Mouse (Mus musculus): ENCODE results near the gene 1700080O16Rik. TPM values are rescaled to one million over a fixed set of nuclear protein-coding genes. Genes with fewer than 3 reads are reported as not detected.

1700080O16Rik gene
- polyA plus RNA-seq (2015; fragmentation: Nextera tagmentation; extraction: Ambion mirVana): not detected in 2 replicates

- Histone ChIP-seq H3K9ac (replicated peaks; ENCODE audit: low read length) (no peak within 1 kb of the TSS), H3K4me3 (ENCODE audit: low read length) (no peak within 1 kb of the TSS), H3K36me3 (ENCODE audit: insufficient read depth, low read length) (no peaks in the 10 kb centered on the region), H3K4me1 (ENCODE audit: insufficient read depth, low read length) (no peaks in the 10 kb centered on the region), H3K27ac (ENCODE audit: low read length) (no peak within 1 kb of the TSS), H3K27me3 (ENCODE audit: insufficient read depth, low read length) (no peaks in the 10 kb centered on the region; the same call in 1 of the 2 replicates), H3K9me3 (ENCODE audit: low read length) (no peaks in the 10 kb centered on the region), H3K4me2 (replicated peaks; ENCODE audit: low read depth, low read length) (no peak within 1 kb of the TSS)
- no peak for ATAC-seq (ENCODE audit: low FRiP score, low TSS enrichment)
- WGBS: 96% methylated on average over 12 of the region's 12 CpGs
Observed at GRCm38 (mm10) chrX:51972672-51973071, at the start of gene 1700080O16Rik. 1700080O16Rik (minus strand) TSS chrX:51972772.

DNA sequence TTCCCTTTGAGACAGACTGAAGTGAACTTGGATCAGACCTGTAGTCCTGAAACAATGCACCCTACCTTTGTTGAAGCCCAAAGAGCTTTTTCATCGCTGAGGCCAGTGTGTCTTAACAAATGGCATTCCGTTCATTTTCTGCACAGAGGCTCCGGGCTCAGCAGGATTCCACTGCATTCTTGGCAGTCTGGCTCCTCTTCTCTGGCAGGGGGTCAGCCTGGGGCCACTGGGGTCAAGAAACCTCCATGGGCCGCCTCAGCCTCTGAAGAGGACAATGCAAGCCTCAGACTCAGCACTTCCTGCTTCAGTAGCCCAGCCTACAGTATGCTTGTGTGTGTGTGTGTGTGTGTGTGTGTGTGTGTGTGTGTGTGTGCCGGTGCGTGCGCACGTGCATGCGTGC, 45.1 kb upstream of the 1700080O16Rik start:
- Histone ChIP-seq H3K4me1 (ENCODE audit: insufficient read depth, low read length) (no peaks in the 10 kb centered on the region), H3K27me3 (ENCODE audit: insufficient read depth, low read length) (no peaks in the 10 kb centered on the region), H3K4me2 (replicated peaks; ENCODE audit: low read depth, low read length) (no peak overlapping the region), H3K9ac (replicated peaks; ENCODE audit: low read length) (no peak overlapping the region), H3K36me3 (ENCODE audit: insufficient read depth, low read length) (no peaks in the 10 kb centered on the region), H3K9me3 (ENCODE audit: low read length) (no peaks in the 10 kb centered on the region), H3K4me3 (ENCODE audit: low read length) (no peak overlapping the region), H3K27ac (ENCODE audit: low read length) (no peak overlapping the region)
- ATAC-seq (ENCODE audit: low FRiP score, low TSS enrichment): no peak
- WGBS: 70% methylated on average over 9 of the region's 9 CpGs

DNA sequence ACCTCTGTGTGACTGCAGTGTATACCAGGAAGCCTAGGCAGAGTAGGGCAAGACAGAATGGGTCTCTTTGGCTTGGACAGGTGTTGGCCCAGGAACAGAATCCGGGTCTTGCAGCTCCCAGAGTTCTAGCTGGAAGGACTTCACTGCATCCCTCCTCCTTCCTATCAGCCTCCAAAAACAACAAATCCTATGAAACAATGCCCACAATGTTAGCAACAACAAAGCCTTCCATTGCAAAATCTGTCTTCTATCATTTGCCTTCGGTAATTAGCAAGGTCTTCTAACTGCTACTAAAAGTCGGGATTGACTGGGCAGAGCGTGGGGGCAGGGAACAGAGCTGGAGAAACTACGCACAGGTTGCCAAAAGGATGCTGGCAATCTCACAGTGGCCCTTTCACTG, 27.5 kb upstream of the 1700080O16Rik start:
- 0 out of 2 replicates have a peak, but pooled peaks cover 3% of the 10 kb centered on the region for H3K4me1 ChIP-seq (ENCODE audit: insufficient read depth, low read length)
- H3K27me3 ChIP-seq (ENCODE audit: insufficient read depth, low read length): no peaks in the 10 kb centered on the region; the same call in 1 of the 2 replicates
- H3K4me3 ChIP-seq (ENCODE audit: low read length): no peak overlapping the region
- no peaks in the 10 kb centered on the region for H3K9me3 ChIP-seq (ENCODE audit: low read length)
- WGBS: 66% methylated on average over 5 of the region's 5 CpGs
- H3K36me3 ChIP-seq (ENCODE audit: insufficient read depth, low read length): no peaks in the 10 kb centered on the region
- no peak overlapping the region for H3K9ac ChIP-seq (replicated peaks; ENCODE audit: low read length)
- H3K27ac ChIP-seq (ENCODE audit: low read length): no peak overlapping the region
- ATAC-seq (ENCODE audit: low FRiP score, low TSS enrichment): no peak
- H3K4me2 ChIP-seq (replicated peaks; ENCODE audit: low read depth, low read length): no peak overlapping the region

GRCm38 (mm10) chrX:51999426-51999825, 26.9 kb upstream of the 1700080O16Rik start:
- no peak overlapping the region for H3K4me2 ChIP-seq (replicated peaks; ENCODE audit: low read depth, low read length)
- no peak overlapping the region for H3K4me3 ChIP-seq (ENCODE audit: low read length)
- 54% methylated on average over 4 of the region's 4 CpGs for WGBS
- no peak for ATAC-seq (ENCODE audit: low FRiP score, low TSS enrichment)
- no peaks in the 10 kb centered on the region for H3K36me3 ChIP-seq (ENCODE audit: insufficient read depth, low read length)
- H3K27me3 ChIP-seq (ENCODE audit: insufficient read depth, low read length): no peaks in the 10 kb centered on the region; the same call in 1 of the 2 replicates
- 0 out of 2 replicates have a peak, but pooled peaks cover 3% of the 10 kb centered on the region for H3K4me1 ChIP-seq (ENCODE audit: insufficient read depth, low read length)
- no peak overlapping the region for H3K27ac ChIP-seq (ENCODE audit: low read length)
- H3K9me3 ChIP-seq (ENCODE audit: low read length): no peaks in the 10 kb centered on the region
- H3K9ac ChIP-seq (replicated peaks; ENCODE audit: low read length): no peak overlapping the region

- H3K27me3 ChIP-seq (ENCODE audit: insufficient read depth, low read length): no peaks in the 10 kb centered on the region; the same call in 1 of the 2 replicates
- H3K4me3 ChIP-seq (ENCODE audit: low read length): no peak overlapping the region
- no peaks in the 10 kb centered on the region for H3K4me1 ChIP-seq (ENCODE audit: insufficient read depth, low read length)
- no peak for ATAC-seq (ENCODE audit: low FRiP score, low TSS enrichment)
- no peak overlapping the region for H3K9ac ChIP-seq (replicated peaks; ENCODE audit: low read length)
- no peak overlapping the region for H3K27ac ChIP-seq (ENCODE audit: low read length)
- WGBS: 77% methylated on average over 4 of the region's 4 CpGs
- no peaks in the 10 kb centered on the region for H3K36me3 ChIP-seq (ENCODE audit: insufficient read depth, low read length)
- H3K4me2 ChIP-seq (replicated peaks; ENCODE audit: low read depth, low read length): no peak overlapping the region
- H3K9me3 ChIP-seq (ENCODE audit: low read length): no peaks in the 10 kb centered on the region
Observed at GRCm38 (mm10) chrX:51976361-51976760, 3.8 kb upstream of the 1700080O16Rik start.

DNA sequence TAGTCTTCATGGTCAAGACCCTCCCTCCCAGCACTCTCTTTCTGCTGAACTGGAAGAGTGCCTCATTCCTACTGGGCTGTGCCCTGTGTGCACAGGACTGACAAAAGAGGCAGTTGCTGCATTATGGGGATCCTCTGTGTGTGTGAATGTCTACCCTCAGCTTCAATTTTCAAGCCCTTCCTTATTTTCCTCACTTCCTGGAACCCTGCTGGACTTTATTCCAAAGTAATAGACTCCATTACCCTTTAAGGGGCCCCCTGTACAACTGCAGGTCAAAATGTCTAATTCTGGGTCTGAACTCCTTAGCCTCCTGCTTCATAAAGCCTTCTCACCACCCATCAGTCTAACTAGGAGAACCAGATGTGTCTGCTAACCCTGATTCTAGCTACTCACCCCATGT, 2.0 kb upstream of the 1700080O16Rik start:
- H3K27me3 ChIP-seq (ENCODE audit: insufficient read depth, low read length): no peaks in the 10 kb centered on the region; the same call in 1 of the 2 replicates
- no peak for ATAC-seq (ENCODE audit: low FRiP score, low TSS enrichment)
- H3K9ac ChIP-seq (replicated peaks; ENCODE audit: low read length): no peak overlapping the region
- no peaks in the 10 kb centered on the region for H3K4me1 ChIP-seq (ENCODE audit: insufficient read depth, low read length)
- H3K9me3 ChIP-seq (ENCODE audit: low read length): no peaks in the 10 kb centered on the region
- H3K36me3 ChIP-seq (ENCODE audit: insufficient read depth, low read length): no peaks in the 10 kb centered on the region
- no peak overlapping the region for H3K4me3 ChIP-seq (ENCODE audit: low read length)
- H3K27ac ChIP-seq (ENCODE audit: low read length): no peak overlapping the region
- no peak overlapping the region for H3K4me2 ChIP-seq (replicated peaks; ENCODE audit: low read depth, low read length)

DNA sequence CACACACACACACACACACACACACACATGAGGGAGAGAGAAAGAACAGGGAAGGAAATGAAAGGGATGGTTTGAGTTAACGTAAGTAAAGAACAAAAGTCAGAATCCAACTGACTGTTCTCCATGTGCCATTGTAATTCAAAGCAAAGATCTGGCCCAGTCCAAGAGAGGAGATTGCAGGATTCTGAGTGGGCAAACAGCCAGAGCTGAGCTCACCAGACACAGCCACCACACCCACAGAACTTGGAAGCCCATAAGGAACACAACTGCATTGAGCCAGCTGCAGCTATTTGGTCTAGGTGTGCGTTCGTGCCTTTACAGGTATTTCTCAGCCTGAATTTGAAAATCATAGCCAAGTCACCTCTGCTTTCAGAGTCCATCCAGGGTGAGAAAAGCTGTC, 24.5 kb downstream of the 1700080O16Rik start:
- Histone ChIP-seq H3K9ac (replicated peaks; ENCODE audit: low read length) (no peak overlapping the region), H3K36me3 (ENCODE audit: insufficient read depth, low read length) (no peaks in the 10 kb centered on the region), H3K4me1 (ENCODE audit: insufficient read depth, low read length) (no peaks in the 10 kb centered on the region), H3K4me3 (ENCODE audit: low read length) (no peak overlapping the region), H3K4me2 (replicated peaks; ENCODE audit: low read depth, low read length) (no peak overlapping the region), H3K27me3 (ENCODE audit: insufficient read depth, low read length) (peaks cover 2% of the 10 kb centered on the region; the same call in 1 of the 2 replicates), H3K9me3 (ENCODE audit: low read length) (no peaks in the 10 kb centered on the region), H3K27ac (ENCODE audit: low read length) (no peak overlapping the region)
- 83% methylated on average over 3 of the region's 3 CpGs for WGBS
- no peak for ATAC-seq (ENCODE audit: low FRiP score, low TSS enrichment)

- no peak overlapping the region for H3K27ac ChIP-seq (ENCODE audit: low read length)
- no peak for ATAC-seq (ENCODE audit: low FRiP score, low TSS enrichment)
- no peak overlapping the region for H3K4me3 ChIP-seq (ENCODE audit: low read length)
- no peaks in the 10 kb centered on the region for H3K4me1 ChIP-seq (ENCODE audit: insufficient read depth, low read length)
- 76% methylated on average over 5 of the region's 5 CpGs for WGBS
- H3K4me2 ChIP-seq (replicated peaks; ENCODE audit: low read depth, low read length): no peak overlapping the region
- no peaks in the 10 kb centered on the region for H3K9me3 ChIP-seq (ENCODE audit: low read length)
- H3K27me3 ChIP-seq (ENCODE audit: insufficient read depth, low read length): no peaks in the 10 kb centered on the region
- no peak overlapping the region for H3K9ac ChIP-seq (replicated peaks; ENCODE audit: low read length)
- H3K36me3 ChIP-seq (ENCODE audit: insufficient read depth, low read length): no peaks in the 10 kb centered on the region
Observed at GRCm38 (mm10) chrX:51938076-51938475, 34.5 kb downstream of the 1700080O16Rik start.

DNA sequence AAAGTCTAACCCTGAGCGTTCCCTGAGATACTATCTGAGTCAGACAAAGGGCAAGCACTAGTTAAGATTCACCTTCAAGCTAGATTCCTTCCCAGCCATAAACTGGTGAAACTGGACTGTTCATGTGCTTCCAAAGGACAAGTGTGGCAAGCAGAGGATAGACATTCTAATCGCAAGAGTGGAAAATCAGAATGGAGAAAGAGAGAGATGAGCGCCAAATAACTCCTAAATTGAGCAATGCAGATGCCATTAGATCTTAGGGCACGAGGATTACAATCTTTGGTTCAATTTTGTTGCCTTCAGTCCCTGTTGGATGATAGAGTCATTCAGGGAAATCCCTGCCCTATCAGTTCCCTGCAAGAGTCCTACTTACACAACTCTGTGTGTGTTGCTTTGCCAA, 53.5 kb downstream of the 1700080O16Rik start:
- no peaks in the 10 kb centered on the region for H3K9me3 ChIP-seq (ENCODE audit: low read length)
- no peaks in the 10 kb centered on the region for H3K36me3 ChIP-seq (ENCODE audit: insufficient read depth, low read length)
- ATAC-seq (ENCODE audit: low FRiP score, low TSS enrichment): no peak
- no peaks in the 10 kb centered on the region for H3K4me1 ChIP-seq (ENCODE audit: insufficient read depth, low read length)
- no peak overlapping the region for H3K9ac ChIP-seq (replicated peaks; ENCODE audit: low read length)
- WGBS: 86% methylated on average over 4 of the region's 4 CpGs
- H3K4me3 ChIP-seq (ENCODE audit: low read length): no peak overlapping the region
- no peak overlapping the region for H3K4me2 ChIP-seq (replicated peaks; ENCODE audit: low read depth, low read length)
- no peaks in the 10 kb centered on the region for H3K27me3 ChIP-seq (ENCODE audit: insufficient read depth, low read length)
- no peak overlapping the region for H3K27ac ChIP-seq (ENCODE audit: low read length)
